Mouse (Mus musculus) embryo, embryonic 11 days (tissue): ENCODE measurements around the gene Jak3.

Experiments used
- DNase-seq: peaks from one replicate; pipeline ENCODE4 v3.0.0-alpha.2; 2015

Jak3 gene

GRCm38 (mm10) chr8:71665331-71666130 lies 10.6 kb upstream of the Jak3 start:
- peak; percentile 83 for DNase-seq

DNA sequence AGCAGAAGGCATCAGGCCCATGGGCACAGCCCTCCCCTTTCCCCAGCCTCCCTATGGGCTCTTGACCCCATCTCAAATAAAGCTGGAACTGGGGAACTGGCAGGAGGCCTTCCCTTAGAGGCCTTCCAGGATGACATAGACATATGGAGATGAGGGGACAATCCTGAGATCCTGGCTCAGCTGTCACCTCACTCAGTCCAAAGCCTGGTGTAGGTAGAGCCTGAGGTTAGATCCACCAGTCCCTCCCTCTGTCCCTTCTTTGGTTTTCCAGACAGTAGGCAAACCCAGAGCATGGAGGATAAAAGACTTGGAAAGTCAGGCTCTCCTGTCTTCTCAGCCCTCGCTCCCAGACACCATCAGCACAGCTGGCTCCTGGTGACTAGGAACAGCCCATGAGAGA lies 9.2 kb upstream of the Jak3 start:
- no peak for DNase-seq

- no peak for DNase-seq
Measured at GRCm38 (mm10) chr8:71667256-71667655, 8.8 kb upstream of the Jak3 start.

DNA sequence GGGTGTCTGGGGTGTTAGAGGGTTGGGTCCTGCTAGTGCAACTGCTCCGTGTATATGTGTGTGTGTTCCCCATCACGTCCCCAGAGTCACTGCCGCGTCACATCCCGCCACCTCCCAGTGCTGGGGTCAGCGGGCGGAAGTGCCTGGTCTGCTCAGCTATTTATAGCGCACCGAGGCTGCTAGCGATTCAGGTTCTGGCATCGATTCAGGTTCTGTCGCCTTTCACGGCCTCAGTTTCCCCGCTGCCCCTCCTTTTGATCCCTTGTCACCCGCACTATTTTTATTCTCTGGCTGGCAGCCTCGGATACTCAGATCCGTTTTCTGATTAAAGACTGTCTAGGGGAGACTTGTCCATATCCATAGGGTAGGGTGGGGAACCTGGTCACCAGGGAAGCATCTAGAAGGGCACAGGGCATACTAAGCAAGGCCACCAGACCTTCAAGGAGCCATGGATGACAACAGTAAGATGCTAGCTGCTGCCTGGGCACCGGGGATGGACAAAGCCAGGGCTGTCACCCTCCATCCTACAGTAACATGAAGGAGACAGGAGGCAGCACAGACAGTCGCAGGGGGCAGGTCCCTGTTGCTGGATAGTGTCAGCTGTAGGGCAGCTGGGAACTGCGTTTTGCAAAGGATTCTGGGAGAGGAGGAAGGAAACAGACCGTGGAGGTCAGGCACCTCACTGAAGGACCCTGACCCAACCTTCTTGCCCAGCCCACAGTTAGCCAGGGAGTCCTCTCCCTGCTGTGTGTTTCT lies 7.7 kb upstream of the Jak3 start:
- peak; percentile 58 for DNase-seq

- no peak for DNase-seq
Measured at GRCm38 (mm10) chr8:71670198-71670597, 5.9 kb upstream of the Jak3 start.

DNA sequence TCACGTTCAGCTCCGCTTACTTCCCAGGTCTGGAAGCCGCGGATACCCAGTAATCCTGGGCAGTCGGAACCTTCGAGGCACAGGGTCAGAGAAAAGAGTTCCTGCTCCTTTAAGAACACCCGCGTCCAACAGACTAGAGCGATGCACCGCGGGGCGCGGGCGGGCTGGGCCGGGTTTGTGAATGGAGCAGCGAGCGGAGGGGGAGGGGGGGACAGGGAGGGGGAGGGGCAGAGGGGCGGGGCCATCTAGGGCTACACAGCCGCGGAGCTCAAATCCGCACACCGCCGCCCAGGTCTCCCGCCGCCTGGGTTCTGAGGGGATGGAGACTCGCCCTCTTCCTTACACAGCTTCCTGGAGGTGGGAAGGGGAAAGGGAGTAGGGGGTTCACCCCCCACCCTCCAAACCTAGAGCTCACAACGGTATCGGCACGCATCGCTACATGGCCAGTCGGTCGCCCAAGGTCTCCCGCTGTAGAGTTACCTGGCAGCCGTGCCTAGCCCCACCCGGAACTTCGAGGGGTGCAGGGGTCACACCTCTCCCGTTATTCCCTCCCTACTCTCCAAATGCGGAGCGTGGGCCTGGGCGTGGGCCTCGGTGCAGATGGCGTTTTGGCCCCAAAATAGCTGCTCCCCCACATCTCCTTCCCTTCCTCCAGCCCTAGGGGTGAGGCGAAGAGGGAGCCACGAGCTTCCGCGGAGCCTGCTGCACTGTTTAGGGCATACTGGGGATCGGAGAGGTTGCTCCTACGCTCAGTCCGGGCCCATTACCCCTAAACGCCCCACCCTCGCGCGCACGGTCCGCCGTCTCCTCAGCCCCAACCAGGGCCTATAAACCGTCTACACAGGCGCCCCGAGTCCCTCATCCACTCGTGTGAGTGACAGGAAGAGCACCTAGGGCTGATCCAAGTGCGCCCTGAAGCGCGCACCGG lies 5.2 kb upstream of the Jak3 start:
- peak; percentile 90 for DNase-seq

GRCm38 (mm10) chr8:71671549-71671965 lies 4.5 kb upstream of the Jak3 start, which contains the start of gene Unc13a:
Unc13a (minus strand) TSS chr8:71671757.
- DNase-seq = peak; percentile 94

GRCm38 (mm10) chr8:71672168-71672735 lies 3.8 kb upstream of the Jak3 start:
- DNase-seq = no peak

DNA sequence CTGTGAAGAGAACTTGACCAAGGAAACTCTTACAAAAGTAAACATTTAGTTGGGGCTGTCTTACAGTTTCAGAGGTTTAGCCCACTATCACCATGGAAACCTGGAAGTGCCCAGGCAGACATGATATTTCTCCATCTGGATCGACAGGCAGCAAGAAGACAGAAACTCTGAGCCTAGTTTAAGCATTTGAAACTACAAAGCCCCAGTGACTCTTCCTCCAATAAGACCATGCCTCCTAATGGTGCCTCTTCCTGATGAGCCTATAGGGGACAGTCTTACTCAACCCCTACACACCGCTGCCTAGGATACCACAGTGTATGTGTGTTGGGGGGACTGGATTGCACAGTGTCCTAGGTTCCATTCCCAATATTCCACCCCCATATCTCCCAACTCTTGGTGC lies 2.0 kb upstream of the Jak3 start:
- no peak for DNase-seq

DNA sequence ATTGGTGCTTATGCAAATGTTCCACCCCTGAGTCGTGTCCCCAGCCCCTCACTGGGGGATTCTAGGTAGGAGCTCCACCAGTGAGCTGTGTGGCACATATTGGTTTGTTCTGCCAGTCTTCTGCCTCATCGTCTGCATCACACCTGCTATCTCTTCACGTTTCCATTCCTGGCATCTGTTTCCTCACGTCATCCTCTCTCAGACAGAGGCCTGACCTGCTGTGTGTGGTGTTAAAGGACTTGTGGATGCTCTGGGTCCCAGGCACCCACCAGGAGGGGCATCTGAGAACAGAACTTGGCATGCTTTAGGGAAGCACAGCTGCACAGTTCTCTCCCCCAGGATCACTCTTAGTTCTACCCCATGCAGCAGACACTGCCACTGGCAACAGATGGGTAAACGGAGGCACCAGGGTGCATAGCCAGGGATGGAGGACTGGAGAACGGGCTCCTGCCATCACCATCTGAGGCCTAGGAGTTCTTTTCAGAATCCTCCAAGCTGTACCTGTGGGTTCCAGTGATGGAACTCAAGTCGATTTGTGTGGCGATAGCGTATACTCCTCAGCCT lies 558 bp upstream of the Jak3 start:
- DNase-seq = no peak

DNA sequence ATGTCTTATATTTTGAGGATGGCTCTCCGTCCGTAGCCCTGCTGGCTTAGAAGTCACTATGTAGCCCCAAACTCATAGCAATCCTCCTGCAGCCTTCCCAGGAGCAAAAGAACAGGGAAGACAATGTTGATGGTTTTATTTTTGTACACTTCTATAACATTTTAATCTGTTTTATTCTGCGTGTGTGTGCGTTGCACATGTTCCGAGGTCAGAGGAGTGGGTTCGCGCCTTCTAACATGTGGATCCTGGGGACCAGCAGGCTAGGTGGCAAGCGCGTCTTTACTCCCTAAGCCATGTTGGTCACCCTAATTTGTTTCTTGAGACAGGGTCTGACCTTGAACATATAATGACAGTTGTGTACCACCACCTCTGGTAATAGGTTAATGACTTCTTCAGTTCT lies 707 bp downstream of the Jak3 start:
- DNase-seq = no peak

GRCm38 (mm10) chr8:71677555-71677954 lies 1.5 kb downstream of the Jak3 start:
- no peak for DNase-seq

GRCm38 (mm10) chr8:71678216-71678615 lies 2.1 kb downstream of the Jak3 start:
- no peak for DNase-seq

DNA sequence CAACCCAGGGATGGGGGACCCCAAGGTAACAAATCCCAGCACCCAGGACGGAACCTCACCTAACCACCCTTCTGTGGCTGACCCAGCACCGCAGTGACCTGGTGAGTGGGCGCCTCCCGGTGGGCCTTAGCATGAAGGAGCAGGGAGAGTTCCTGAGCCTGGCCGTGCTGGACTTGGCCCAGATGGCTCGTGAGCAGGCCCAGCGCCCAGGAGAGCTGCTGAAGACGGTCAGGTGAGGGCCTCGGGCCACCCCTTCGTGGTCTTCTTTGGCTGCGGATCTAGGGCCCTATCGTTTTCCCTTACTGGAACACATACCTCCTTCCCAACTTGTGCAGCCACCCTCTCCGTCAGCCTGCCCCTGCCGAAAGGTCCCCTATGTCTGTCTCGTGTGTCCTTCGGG lies 3.0 kb downstream of the Jak3 start:
- no peak for DNase-seq

- no peak for DNase-seq
Measured at GRCm38 (mm10) chr8:71679550-71680168, 3.6 kb downstream of the Jak3 start.

GRCm38 (mm10) chr8:71680471-71680870 lies 4.4 kb downstream of the Jak3 start:
- DNase-seq = no peak

DNA sequence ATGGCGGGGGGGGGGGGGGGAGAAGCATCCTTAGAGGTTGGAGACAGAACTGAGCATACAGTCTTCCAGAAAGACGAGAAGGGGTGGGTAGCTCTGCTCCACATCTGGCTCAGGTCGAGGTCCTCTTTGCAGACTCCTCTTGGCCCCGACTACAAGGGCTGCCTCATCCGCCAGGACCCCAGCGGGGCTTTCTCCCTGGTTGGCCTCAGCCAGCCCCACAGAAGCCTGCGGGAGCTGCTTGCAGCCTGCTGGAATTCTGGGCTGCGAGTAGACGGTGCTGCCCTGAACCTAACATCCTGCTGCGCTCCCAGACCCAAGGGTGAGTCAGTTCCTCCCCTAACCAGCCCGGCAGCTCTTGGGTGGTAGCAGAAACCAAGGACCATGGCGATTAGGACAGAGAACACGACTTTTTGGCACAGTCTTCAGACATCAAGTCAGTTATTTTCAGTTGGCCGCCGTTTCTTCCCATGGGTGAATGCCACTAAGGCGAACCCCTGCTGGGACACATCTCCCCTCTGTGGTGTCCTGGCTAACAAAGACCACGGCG lies 5.3 kb downstream of the Jak3 start:
- no peak for DNase-seq

- no peak for DNase-seq
Measured at GRCm38 (mm10) chr8:71682832-71683231, 6.7 kb downstream of the Jak3 start.

DNA sequence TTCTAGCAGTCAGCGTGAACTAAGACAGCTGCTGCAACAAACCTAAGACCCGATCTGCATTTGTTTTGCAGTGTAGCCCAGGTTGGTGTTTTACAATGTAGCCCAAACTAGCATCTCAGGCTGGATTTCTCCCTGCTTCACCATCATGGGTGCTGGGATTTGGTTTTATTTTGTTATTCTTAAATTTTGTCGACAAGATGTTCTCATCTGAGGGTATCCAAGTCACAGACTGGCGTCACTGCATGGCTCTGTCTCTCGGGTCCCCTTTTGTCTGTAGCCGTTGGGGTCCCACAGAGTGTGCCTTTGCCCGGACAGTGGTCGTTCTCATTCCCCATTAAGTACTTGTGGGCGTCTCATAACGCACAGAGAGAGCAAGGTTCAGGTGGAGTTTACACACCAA lies 8.6 kb downstream of the Jak3 start:
- DNase-seq = no peak

DNA sequence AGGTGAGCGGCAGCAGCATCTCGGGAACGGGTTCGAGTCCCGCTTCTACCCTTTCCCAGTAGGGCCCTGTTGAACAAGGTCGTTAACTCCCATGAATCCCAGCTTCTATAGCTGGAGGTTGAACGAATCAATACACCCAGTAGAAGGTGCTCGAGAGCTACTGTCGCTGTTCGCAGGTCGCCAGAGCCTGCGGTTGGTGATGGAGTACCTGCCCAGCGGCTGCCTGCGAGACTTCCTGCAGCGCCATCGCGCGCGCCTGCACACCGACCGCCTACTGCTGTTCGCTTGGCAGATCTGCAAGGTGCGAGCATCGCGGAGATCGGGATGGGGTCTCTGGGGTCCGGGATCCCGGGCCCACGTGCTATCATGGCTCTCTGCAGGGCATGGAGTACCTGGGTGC lies 9.5 kb downstream of the Jak3 start:
- DNase-seq = no peak

DNA sequence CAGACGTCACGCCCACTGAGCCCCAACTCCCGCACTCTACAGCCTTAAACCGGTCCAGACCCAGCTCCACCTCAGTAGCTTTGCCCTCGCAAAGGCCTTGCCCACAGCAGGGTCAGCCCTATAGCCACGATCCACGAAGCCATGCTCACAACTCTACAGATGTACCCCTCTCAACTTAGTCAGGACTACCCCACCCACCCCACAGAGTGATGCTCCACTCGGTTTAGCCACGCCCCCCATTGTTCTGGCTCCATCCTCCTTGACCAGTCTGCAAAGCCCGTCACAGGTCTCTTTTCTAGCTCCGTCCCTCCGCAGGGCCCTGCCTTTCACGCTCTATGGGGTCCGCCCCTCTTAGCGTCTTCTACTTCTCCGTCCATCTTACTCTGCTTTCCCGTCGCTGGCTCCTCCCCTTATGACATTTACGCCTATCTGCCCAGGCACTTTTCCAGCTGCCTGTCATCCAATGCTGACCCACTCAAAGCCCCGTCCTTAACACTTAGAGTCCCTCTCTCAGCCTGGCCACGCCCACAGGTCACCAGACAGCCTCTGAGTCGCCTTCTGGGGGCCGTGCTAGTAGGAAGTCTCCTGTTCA lies 10.1 kb downstream of the Jak3 start:
- DNase-seq = peak; percentile 51
